Mouse (Mus musculus): ENCODE measurements at regions not wholly inside any gene's neighbourhood (a gene's known extent, or its start where the extent isn't known, plus 50 kb on each side); places are given as distances from the start of the nearest gene placed in this dataset.

- DNase-seq (ENCODE audit: low spot score in 2 of 2) = peak in 1 of 2 experiments; percentile 41
Observed at GRCm38 (mm10) chr13:97652279-97652678, 108.2 kb downstream of the Gm10260 start.

- no peak for DNase-seq (ENCODE audit: low spot score in 2 of 2)
Observed at GRCm38 (mm10) chr13:97651761-97652160, 108.7 kb downstream of the Gm10260 start.

GRCm38 (mm10) chr13:97651176-97651575, 109.3 kb downstream of the Gm10260 start:
- DNase-seq (ENCODE audit: low spot score in 2 of 2) = peak in 1 of 2 experiments; percentile 2

- peak in 1 of 2 experiments; percentile 1 for DNase-seq (ENCODE audit: low spot score in 2 of 2)
Observed at GRCm38 (mm10) chr13:97650191-97650590, 110.2 kb downstream of the Gm10260 start.

- DNase-seq (ENCODE audit: low spot score in 2 of 2) = peak in 1 of 2 experiments; percentile 1
Observed at GRCm38 (mm10) chr13:97647486-97647885, 112.9 kb downstream of the Gm10260 start.

GRCm38 (mm10) chr13:97646021-97646385, 114.4 kb downstream of the Gm10260 start:
- DNase-seq (ENCODE audit: low spot score in 2 of 2) = no peak

GRCm38 (mm10) chr13:97645107-97646020, 115.1 kb downstream of the Gm10260 start:
- no peak for DNase-seq (ENCODE audit: low spot score in 2 of 2)

- DNase-seq (ENCODE audit: low spot score in 2 of 2) = no peak
Observed at GRCm38 (mm10) chr13:97640236-97640635, 120.2 kb downstream of the Gm10260 start.

GRCm38 (mm10) chr13:97639656-97640055, 120.8 kb downstream of the Gm10260 start:
- DNase-seq (ENCODE audit: low spot score in 2 of 2) = no peak

- no peak for DNase-seq (ENCODE audit: low spot score in 2 of 2)
Observed at GRCm38 (mm10) chr13:97638457-97639088, 121.9 kb downstream of the Gm10260 start.

GRCm38 (mm10) chr13:97637506-97637905, 122.9 kb downstream of the Gm10260 start:
- DNase-seq (ENCODE audit: low spot score in 2 of 2) = no peak

- DNase-seq (ENCODE audit: low spot score in 2 of 2) = peak; percentile 77 to 79
Observed at GRCm38 (mm10) chr13:97634041-97634788, 126.2 kb downstream of the Gm10260 start.

- no peak for DNase-seq (ENCODE audit: low spot score in 2 of 2)
Observed at GRCm38 (mm10) chr13:97633551-97633950, 126.9 kb downstream of the Gm10260 start.

GRCm38 (mm10) chr13:97631872-97632402, 128.5 kb downstream of the Gm10260 start:
- DNase-seq (ENCODE audit: low spot score in 2 of 2) = peak; percentile 56 to 72

GRCm38 (mm10) chr13:97630921-97631320, 129.5 kb downstream of the Gm10260 start:
- no peak for DNase-seq (ENCODE audit: low spot score in 2 of 2)

GRCm38 (mm10) chr13:97628608-97629007, 131.8 kb downstream of the Gm10260 start:
- DNase-seq (ENCODE audit: low spot score in 2 of 2) = peak in 1 of 2 experiments; percentile 65

GRCm38 (mm10) chr13:97627247-97627646, 133.2 kb downstream of the Gm10260 start:
- peak in 1 of 2 experiments; percentile 33 for DNase-seq (ENCODE audit: low spot score in 2 of 2)

- no peak for DNase-seq (ENCODE audit: low spot score in 2 of 2)
Observed at GRCm38 (mm10) chr13:97626786-97627185, 133.6 kb downstream of the Gm10260 start.

- DNase-seq (ENCODE audit: low spot score in 2 of 2) = no peak
Observed at GRCm38 (mm10) chr13:97626116-97626515, 134.3 kb downstream of the Gm10260 start.

GRCm38 (mm10) chr13:97625391-97625790, 135.0 kb downstream of the Gm10260 start:
- DNase-seq (ENCODE audit: low spot score in 2 of 2) = no peak

GRCm38 (mm10) chr13:97618190-97618586, 142.2 kb downstream of the Gm10260 start:
- DNase-seq (ENCODE audit: low spot score in 2 of 2) = no peak

Data from right cerebral cortex, adult 2 months (tissue).